Mouse (Mus musculus) C2C12 (cell line): ENCODE data around the gene Gzmg. TPM values are rescaled to one million over a fixed set of nuclear protein-coding genes. Genes with fewer than 3 reads are reported as not detected.
A peak's percentile ranks its signal among the peaks of the same experiment; 100 is the strongest.
"Not testable (repeated sequence)": the region's sequence is repeated elsewhere in the genome, so short reads cannot be mapped to it uniquely, and the experiment has no call there.

Experiments used
- H3K27me3 ChIP-seq: one replicate; pipeline ENCODE4 v1.6.1; 2011; ENCODE audit not compliant: control insufficient read depth, insufficient read depth, insufficient read length
- H3K36me3 ChIP-seq: one replicate; pipeline ENCODE4 v1.6.1; 2011; ENCODE audit not compliant: control insufficient read depth, insufficient read depth
- H3K4me3 ChIP-seq: one replicate; pipeline ENCODE4 v1.5.1; 2011; ENCODE audit warnings: mild to moderate bottlenecking, control low read depth; ENCODE audit not compliant: poor library complexity, insufficient read depth, severe bottlenecking
- H3K79me2 ChIP-seq: one replicate; pipeline ENCODE4 v1.6.1; 2011; ENCODE audit not compliant: control insufficient read depth, insufficient read depth
- H3K79me3 ChIP-seq: one replicate; pipeline ENCODE4 v1.6.1; 2011; ENCODE audit warnings: low read depth, control low read depth
- H3ac ChIP-seq: one replicate; pipeline ENCODE3; 2011; ENCODE audit warnings: low read depth; ENCODE audit not compliant: control insufficient read depth, insufficient read length
- CEBPB ChIP-seq: IDR thresholded peaks from one replicate; pipeline ENCODE4 v1.6.1; 2011; ENCODE audit warnings: low read depth, mild to moderate bottlenecking, control low read depth, moderate library complexity
- CTCF ChIP-seq: IDR thresholded peaks from one replicate; pipeline ENCODE4 v1.5.1; 2011; ENCODE audit not compliant: control insufficient read depth, insufficient read depth, insufficient read length
- FOSL1 ChIP-seq: IDR thresholded peaks from one replicate; pipeline ENCODE4 v1.8.0; 2011; ENCODE audit warnings: mild to moderate bottlenecking, low read length; ENCODE audit not compliant: poor library complexity, insufficient read depth, severe bottlenecking
- MAX ChIP-seq: IDR thresholded peaks from one replicate; pipeline ENCODE4 v1.6.1; 2011; ENCODE audit warnings: mild to moderate bottlenecking, control low read depth
- MYOD1 ChIP-seq: IDR thresholded peaks from one replicate; pipeline ENCODE4 v1.6.1; 2011; ENCODE audit warnings: low read depth; ENCODE audit not compliant: control insufficient read depth, insufficient read length
- MYOG ChIP-seq: IDR thresholded peaks from one replicate; pipeline ENCODE4 v1.6.1; 2011; ENCODE audit not compliant: control insufficient read depth, insufficient read length; ENCODE audit errors: extremely low read depth
- USF1 ChIP-seq: IDR thresholded peaks from one replicate; pipeline ENCODE4 v1.6.1; 2011; ENCODE audit warnings: low read depth, mild to moderate bottlenecking, control low read depth, moderate library complexity
- long read RNA-seq, 2 experiments: library from polyadenylated mRNA; unstranded; transcript quantifications; one replicate each; pipeline ENCODE4 v2.0.0; 2019 to 2020
- polyA plus RNA-seq: library from polyadenylated mRNA; unstranded; fragments of >200 nt; fragmentation: generic; extraction: Trizol; gene quantifications from one replicate; pipeline ENCODE4 v1.2.1, GENCODE M21; 2012; ENCODE audit warnings: missing spikeins

Gene Gzmg
- not detected for polyA plus RNA-seq
- long read RNA-seq, experiment 1 = 0 reads
- long read RNA-seq, experiment 2 = 0 reads

GRCm38 (mm10) chr14:56159479-56159878, at the start of gene Gzmg:
Gene Gzmg (minus strand): TSS chr14:56159579.
- not testable (repeated sequence) for H3ac ChIP-seq, H3K4me3 ChIP-seq, H3K36me3 ChIP-seq, H3K27me3 ChIP-seq, H3K79me2 ChIP-seq, H3K79me3 ChIP-seq

GRCm38 (mm10) chr14:56205613-56206012, 46.2 kb upstream of the Gzmg start:
- H3K4me3 ChIP-seq = no peak overlapping the region
- H3K79me2 ChIP-seq = no peaks in the 10 kb centered on the region
- H3K36me3 ChIP-seq = no peaks in the 10 kb centered on the region
- no peak for TF ChIP-seq FOSL1
- H3K79me3 ChIP-seq = no peaks in the 10 kb centered on the region
- H3K27me3 ChIP-seq = no peaks in the 10 kb centered on the region
- no peak overlapping the region for H3ac ChIP-seq

DNA sequence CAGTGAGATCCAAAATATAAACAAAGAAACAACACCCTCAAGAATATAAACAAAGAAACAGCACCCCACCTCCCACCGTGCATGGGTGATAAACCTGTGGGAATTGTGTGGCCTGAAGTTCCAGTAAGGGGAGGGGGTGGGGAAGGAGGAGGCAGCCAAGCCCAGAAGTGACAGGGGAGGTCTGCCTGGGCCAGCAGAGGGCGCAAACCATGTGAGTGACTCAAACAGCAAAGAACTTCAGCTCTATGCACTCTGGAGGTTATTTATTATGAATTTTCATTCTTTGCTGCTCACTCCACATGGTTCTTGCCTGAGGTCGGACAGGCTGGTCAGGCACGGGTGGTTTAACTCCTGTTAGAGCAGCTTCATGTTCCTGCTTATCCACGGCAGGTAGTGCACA, 45.6 kb upstream of the Gzmg start:
- H3ac ChIP-seq, H3K79me2 ChIP-seq, H3K36me3 ChIP-seq, H3K79me3 ChIP-seq, H3K27me3 ChIP-seq, H3K4me3 ChIP-seq: not testable (repeated sequence)
- peak; percentile 10 for TF ChIP-seq CTCF

DNA sequence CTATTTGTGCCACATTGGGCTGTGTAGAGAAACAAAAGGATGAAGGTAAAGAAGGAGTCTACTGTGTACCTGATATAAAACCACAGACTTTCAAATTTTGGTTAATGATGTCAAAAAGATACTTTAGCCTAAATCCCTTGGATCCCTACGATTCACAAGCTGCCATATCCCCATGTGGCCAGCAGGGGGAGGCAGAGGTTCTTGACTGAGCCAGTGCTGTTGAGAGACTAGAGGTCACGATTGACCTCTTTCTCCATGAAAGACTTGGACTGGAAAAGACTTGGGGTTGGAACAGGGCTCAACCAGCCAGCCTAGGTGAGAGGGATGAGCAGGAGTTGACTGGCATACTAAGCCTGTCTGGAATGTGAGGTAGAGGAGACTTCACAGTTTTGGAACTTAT, 44.6 kb upstream of the Gzmg start:
- Histone ChIP-seq H3ac (no peak overlapping the region), H3K36me3 (no peaks in the 10 kb centered on the region), H3K79me3 (no peaks in the 10 kb centered on the region), H3K79me2 (no peaks in the 10 kb centered on the region), H3K27me3 (no peaks in the 10 kb centered on the region), H3K4me3 (no peak overlapping the region)
- TF ChIP-seq USF1 (no peak), CTCF (peak; percentile 35)

GRCm38 (mm10) chr14:56186946-56187345, 27.6 kb upstream of the Gzmg start:
- Histone ChIP-seq H3K27me3 (peaks cover 7% of the 10 kb centered on the region), H3K79me2 (no peaks in the 10 kb centered on the region), H3K4me3 (no peak overlapping the region), H3ac (no peak overlapping the region), H3K36me3 (no peaks in the 10 kb centered on the region), H3K79me3 (no peaks in the 10 kb centered on the region)
- TF ChIP-seq CTCF (peak; percentile 57), USF1 (no peak)

DNA sequence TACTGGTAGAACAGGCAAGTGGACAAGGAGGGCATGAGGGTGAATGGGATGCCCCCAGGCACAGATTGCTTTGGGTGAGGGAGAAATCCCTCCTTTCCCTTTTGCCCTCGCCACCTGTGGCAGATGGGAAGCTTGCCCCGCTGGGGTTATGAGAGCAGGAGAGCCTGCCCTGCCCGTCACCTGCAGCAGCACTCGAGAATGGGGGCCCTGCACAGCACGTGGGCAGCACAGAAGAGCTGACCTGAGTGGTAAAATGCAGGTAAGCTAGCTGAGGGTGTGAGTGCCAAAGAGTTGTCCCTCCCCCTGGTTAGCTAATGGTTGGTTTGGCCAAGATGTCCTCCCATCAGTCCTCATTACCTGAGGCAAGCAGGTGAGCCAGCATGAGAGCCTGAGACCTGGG, 27.1 kb upstream of the Gzmg start:
- Histone ChIP-seq H3K4me3 (no peak overlapping the region), H3K79me2 (no peaks in the 10 kb centered on the region), H3K79me3 (no peaks in the 10 kb centered on the region), H3K27me3 (peaks cover 7% of the 10 kb centered on the region), H3ac (no peak overlapping the region), H3K36me3 (no peaks in the 10 kb centered on the region)
- TF ChIP-seq FOSL1 (no peak), MYOD1 (no peak), MYOG (no peak), USF1 (no peak), CEBPB (no peak), MAX (no peak), CTCF (no peak)

- H3K27me3 ChIP-seq = peaks cover 22% of the 10 kb centered on the region
- H3K79me2 ChIP-seq, H3ac ChIP-seq, H3K4me3 ChIP-seq, H3K36me3 ChIP-seq, H3K79me3 ChIP-seq: not testable (repeated sequence)
Measured at GRCm38 (mm10) chr14:56177651-56178050, 18.3 kb upstream of the Gzmg start.
